Mouse (Mus musculus): ENCODE measurements around the gene Tubd1.
A peak's percentile ranks its signal among the peaks of the same experiment; 100 is the strongest.

Tubd1 gene

GRCm38 (mm10) chr11:86558258-86558657 is 13.5 kb downstream of the Tubd1 start:
- DNase-seq (ENCODE audit: low spot score) = no peak

DNA sequence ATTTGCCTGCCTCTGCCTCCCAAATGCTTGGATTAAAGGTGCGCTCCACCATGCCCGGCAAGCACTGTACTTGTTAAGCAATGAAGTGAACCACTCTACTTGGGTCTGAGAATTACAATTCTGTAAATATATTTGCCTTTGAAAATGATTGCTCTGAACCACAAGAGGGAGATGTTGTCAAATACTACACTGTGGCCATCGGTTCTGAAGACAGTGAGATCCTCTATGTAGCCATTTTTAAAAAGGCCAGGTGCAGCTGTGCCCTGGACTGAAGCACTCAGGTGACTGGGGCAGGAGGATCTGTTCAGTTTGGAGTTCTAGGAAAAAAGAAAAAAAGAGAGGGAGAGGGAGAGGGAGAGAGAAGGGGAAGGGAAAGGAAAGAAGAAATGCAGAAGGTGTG is 23.6 kb downstream of the Tubd1 start:
- DNase-seq (ENCODE audit: low spot score) = no peak

DNA sequence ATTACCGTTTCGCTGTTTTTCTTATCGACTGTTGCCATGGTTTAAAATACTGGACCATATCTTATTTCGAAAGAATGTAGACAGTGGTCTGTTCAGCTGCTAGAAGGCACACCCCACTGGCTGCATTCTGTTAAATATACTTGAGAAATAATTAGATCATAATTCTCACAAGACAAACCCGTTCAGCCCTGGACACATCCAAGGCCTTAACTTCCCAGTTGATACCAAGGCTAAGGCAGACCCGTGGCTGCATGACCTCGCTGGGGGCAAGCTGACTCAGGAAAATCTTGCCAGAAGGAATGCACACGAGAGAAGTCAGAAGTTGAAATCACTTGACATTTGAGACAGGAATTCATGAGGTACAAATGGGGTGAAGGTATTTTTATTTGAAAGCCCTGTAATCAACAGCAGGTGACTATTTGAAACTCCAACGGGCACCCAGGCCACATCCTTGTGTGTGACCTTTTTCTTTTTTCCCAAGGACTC is 25.5 kb downstream of the Tubd1 start:
- no peak for DNase-seq (ENCODE audit: low spot score)

DNA sequence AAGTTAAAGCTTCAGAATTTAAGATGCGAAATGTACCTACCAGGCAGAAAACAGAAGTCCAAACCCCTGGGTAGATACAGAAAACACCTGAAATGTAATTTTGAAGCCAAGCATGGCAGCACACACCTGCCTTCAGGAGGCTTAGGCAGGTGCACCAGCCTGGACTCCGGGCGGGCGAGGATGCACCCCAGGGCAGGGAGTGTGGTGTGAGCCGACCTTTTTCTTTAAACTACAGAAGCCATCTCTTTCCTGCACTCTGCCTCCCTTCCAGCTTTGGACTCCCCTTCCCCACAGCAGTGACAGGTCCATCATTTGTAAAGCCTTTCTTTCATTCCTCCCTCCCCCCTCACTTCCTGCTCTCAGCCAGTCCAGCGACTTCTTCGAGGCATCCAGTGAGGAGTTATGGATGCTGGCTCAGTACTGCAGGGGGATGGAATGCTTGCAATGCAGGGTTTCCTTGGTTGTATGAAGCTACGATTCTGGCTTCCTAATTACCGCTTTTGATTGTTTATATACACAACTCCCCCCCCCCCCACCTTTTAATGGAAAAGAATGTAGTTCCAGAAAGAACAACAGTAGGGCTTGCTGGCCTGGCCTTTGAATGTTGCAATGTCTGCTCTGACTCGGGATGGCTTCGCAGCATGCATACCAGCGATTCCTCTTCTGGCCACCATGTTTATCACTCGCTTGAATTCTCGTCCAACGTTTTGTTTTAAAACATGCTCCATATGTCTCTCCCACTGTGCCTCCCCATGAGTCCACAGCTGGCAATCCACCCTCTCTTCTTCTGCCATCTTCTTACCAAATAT is 26.5 kb downstream of the Tubd1 start:
- DNase-seq (ENCODE audit: low spot score) = no peak

GRCm38 (mm10) chr11:86571871-86572270 is 27.1 kb downstream of the Tubd1 start:
- DNase-seq (ENCODE audit: low spot score) = no peak

DNA sequence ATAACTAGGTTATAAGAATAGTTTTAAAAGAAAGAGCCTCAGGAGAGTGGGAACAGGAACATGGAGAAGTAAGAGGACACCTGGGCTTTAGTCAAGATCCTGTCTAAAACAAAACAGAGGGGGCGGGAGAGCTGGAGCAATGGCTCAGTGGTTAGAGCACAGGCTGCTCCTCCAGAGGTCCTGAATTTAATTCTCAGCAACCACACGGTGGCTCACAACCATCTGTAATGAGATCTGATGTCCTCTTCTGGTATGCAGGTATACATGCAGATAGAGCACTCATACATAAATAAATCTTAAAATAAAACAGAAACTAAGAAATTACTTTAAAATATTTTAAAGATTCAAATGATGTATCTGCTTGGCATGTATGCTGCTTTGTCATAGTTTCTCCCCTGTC is 27.8 kb downstream of the Tubd1 start:
- no peak for DNase-seq (ENCODE audit: low spot score)

DNA sequence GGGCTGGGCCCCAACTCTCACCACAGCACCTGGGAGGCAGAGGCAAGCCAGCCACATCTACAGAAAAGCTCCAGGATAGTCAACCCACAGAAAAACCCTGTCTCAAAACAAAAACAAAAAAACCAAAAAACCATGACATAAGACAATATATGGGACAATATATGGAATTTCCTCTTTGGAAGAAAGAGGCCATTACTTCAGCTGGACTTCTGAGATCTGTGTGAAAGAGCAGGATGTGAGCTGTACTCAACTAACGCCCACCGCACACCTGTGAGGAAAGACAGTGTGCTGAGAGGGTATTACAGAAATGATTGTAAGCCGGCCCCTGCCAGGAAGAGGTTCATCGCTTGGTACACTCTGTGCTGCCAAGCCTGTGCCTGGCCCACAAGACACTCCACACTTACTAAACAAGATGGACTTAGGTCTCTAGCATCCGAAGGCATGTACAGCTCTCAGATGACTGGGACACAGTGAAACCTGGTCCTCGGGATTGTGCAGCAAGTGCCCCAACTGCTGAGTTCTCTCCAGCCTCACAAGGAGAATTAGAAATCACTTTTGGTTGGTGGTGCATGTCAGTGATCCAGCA is 28.9 kb downstream of the Tubd1 start:
- DNase-seq (ENCODE audit: low spot score) = no peak

DNA sequence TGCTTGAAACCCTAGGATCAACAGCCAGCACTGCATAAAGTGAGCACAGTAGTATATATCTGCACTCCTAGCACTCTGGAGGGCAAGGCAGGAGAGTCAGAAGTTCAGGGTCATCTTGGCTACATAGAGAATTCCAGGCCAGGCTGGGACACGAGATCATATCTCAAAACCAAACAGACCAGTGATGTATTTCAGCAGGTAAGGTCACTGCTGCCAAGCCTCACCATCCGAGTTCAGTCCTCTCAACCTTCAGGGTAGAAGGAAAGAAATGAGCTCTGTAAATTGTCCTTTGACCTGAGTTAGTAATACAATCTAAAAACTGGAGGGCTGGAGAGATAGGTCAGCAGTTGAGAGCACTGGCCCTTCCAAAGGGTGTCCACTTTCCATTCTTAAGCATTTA is 29.6 kb downstream of the Tubd1 start:
- no peak for DNase-seq (ENCODE audit: low spot score)

DNA sequence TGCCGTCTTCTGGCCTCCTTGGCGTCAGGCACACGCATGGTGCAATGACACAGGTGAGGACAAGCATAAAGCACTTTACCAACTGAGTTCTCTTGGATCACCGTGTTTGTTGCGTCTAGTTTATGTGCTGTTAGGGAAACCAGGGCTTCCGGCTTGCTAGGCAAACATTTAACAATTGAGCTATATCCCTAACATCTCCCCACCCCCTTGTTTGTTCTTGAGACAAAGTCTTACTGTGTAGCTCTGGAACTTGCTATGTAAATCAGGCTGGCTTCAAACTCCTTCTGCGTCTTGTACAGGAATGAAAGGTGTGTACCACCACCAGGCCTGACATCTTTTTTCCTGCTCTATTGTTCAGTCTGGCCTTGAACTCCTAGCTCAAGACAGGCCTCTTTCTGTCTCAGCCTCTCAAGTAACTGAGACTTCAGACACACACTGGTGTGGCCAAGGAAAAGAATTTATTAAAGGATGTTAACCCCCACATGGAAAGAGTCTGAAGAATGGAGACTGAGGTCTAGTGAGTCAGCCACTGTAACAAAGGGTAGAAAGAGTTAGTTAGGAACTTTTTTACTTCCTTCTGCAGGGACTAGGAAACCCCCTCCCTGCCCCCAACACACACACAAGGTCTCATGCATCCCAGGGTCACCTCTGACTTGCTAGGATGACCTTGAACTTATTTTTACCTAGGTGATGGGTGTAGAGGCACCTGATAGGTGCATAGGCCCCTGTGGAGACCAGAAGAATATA is 31.0 kb downstream of the Tubd1 start:
- no peak for DNase-seq (ENCODE audit: low spot score)

- no peak for DNase-seq (ENCODE audit: low spot score)
Measured at GRCm38 (mm10) chr11:86577231-86577630, 32.4 kb downstream of the Tubd1 start.

DNA sequence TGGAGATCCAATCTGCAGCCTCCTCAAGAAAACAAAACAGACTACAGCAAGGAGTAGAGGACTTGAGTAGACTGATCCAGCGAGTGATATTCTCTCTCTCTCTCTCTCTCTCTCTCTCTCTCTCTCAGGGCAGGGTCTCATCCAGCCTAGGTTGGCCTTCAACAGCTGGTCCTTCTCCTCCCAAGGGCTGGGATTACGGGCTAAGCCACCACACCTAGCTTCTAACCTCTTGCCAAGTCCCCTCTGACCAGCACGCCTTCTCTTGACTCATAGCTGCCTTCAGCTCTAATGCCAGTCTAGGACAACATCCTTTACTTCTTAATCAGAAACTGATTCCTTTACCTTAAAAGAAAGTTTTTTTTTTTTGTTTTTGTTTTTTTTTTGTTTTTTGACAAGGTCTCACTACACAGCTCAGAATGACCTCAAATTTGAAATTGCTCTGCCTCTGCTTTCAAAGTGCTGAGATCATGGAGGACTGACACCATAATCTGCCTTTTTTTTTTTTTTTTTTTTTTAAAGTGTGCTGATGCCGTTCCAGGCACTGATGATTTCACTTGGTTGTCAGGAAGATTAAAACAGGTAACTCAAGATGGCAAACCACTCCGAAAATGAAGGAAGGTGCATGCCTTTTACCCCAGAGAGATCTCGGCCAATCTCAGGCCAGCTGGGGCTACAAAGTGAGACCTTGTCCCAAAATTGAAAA is 33.5 kb downstream of the Tubd1 start:
- no peak for DNase-seq (ENCODE audit: low spot score)

GRCm38 (mm10) chr11:86578809-86579730 is 34.3 kb downstream of the Tubd1 start:
- DNase-seq (ENCODE audit: low spot score) = peak; percentile 12

- no peak for DNase-seq (ENCODE audit: low spot score)
Measured at GRCm38 (mm10) chr11:86579731-86580318, 35.0 kb downstream of the Tubd1 start.

- no peak for DNase-seq (ENCODE audit: low spot score)
Measured at GRCm38 (mm10) chr11:86580319-86581113, 35.7 kb downstream of the Tubd1 start.

DNA sequence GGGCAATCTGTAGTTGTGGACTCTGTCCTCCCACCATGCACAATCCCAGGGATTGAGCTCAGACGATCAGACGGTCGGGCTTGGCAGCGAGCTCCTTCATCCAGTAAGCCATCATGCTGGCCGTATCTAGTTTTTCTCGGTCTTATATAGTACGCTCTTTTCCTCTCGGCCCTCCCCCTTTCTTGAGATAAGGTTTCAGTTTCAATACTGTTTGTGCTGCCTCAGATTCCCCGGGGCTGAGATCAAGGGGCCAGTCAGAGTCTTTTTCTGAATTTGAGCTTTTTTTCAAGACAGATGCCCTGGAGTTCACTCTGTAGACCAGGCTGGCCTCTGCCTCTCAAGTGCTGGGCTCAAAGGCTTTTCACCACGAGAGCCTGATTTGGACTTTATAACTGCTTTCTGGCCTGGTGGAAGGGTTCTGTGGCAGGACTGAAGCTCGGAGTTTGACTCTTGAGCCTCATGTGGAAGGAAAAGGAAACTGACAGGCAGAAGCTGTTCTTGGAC is 36.5 kb downstream of the Tubd1 start:
- peak; percentile 63 for DNase-seq (ENCODE audit: low spot score)

GRCm38 (mm10) chr11:86581943-86582542 is 37.3 kb downstream of the Tubd1 start:
- DNase-seq (ENCODE audit: low spot score) = peak; percentile 29

DNA sequence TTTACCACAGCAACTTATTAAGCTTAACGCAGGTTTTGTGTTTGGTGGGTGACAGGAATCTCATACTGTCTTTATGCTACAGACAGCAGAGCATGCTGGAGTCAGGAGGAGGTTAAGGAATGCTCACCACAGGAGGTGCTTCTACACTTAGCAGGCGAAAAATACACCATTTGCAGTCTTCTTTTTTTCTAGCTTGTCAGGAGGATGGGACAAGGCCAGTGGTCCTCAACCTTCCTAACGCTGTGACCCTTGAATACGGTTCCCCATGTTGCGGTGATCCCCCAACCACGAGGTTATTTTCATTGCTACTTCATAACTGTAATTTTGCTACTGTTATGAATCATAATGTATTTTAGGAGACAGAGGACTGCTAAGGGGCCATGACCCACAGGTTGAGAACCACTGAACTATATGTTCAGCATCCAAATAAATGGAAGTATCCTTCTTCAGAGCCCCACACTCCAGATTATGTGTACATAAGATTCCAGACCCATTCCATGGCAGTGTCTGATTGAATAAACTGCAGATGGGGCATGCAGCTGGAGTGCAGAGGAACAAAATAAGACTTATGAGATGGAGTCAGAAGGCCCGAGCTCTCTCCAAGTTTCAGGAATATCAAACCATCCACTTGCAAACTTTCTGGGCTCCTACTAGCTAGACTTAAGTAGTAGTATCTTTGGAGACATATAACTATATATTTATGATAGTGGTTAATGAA is 37.9 kb downstream of the Tubd1 start:
- DNase-seq (ENCODE audit: low spot score) = no peak

DNA sequence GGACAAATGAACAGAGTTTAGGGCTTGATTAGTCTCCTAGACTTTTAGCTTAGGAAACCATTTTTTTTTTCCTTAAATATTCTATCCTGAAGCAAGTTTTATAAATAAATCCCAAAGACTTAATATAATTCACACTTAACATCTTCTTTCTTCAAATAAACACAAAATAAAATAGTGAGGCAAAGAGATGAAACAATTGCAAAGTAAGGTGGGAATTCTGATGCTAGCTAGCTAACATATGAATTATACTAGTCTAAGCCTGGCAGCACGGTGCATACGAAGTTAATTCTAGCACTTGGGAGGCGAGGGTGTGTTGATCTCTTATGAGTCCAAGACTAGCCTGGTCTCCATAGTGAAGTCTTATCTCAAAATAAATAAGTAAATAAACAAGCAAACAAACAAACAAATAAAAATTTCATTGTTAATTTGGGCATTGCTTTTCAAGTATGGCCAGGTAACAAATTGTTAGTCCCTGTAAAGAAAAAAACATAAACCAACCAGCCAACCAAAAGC is 38.6 kb downstream of the Tubd1 start:
- DNase-seq (ENCODE audit: low spot score) = no peak

All from spleen, adult 12 weeks (tissue).